Mouse (Mus musculus) testis, adult 10 weeks (tissue): ENCODE results near the gene Nabp2. TPM values are rescaled to one million over a fixed set of nuclear protein-coding genes. Genes with fewer than 3 reads are reported as not detected.

ENCODE experiments used
- polyA plus RNA-seq: library from polyadenylated mRNA; stranded (reverse); fragments of 350-450 nt; fragmentation: Illumina TruSeq; extraction: RNeasy Lipid Tissue Mini Kit (QIAGEN cat#74804); gene quantifications from one replicate; pipeline ENCODE4 v1.2.3, GENCODE M21; 2014; ENCODE audit warnings: low read depth, low replicate concordance

Gene Nabp2
- 9.7 TPM for polyA plus RNA-seq

GRCm38 (mm10) chr10:128411211-128412054, at the start of gene Nabp2, which contains the start of gene Rnf41:
Gene Nabp2, minus strand, starts transcription at chr10:128411492.
Gene Rnf41, plus strand, starts transcription at chr10:128411657.

GRCm38 (mm10) chr10:128458719-128459408, 47.6 kb upstream of the Nabp2 start, which contains the start of gene Smarcc2:
Gene Smarcc2, plus strand, starts transcription at chr10:128459248.

GRCm38 (mm10) chr10:128401056-128401455, 10.2 kb downstream of the Nabp2 start, which contains the start of gene Slc39a5:
Gene Slc39a5, minus strand, starts transcription at chr10:128401229.

GRCm38 (mm10) chr10:128376455-128377211, 34.7 kb downstream of the Nabp2 start, which contains the start of gene Ankrd52:
Gene Ankrd52, plus strand, starts transcription at chr10:128377115.

GRCm38 (mm10) chr10:128368402-128369217, 42.7 kb downstream of the Nabp2 start, which contains the start of gene Coq10a:
Gene Coq10a, minus strand, starts transcription at chr10:128368997.

Other genes starting within 250 kb of the Nabp2 start
- gene Rbms2, start 231.2 kb downstream of the Nabp2 start, polyA plus RNA-seq = 5.9 TPM
- gene Gls2, start 217.0 kb downstream of the Nabp2 start, polyA plus RNA-seq = 0.53 TPM
- gene Spryd4, start 199.7 kb downstream of the Nabp2 start, polyA plus RNA-seq = 3.3 TPM
- not detected for gene Mip, start 185.7 kb downstream of the Nabp2 start, polyA plus RNA-seq
- gene Timeless, start 179.4 kb downstream of the Nabp2 start, polyA plus RNA-seq = 2.2 TPM
- not detected for gene Apon, start 157.4 kb downstream of the Nabp2 start, polyA plus RNA-seq
- 0.34 TPM for gene Apof, start 142.8 kb downstream of the Nabp2 start, polyA plus RNA-seq
- 1.8 TPM for gene Stat2, start 140.9 kb downstream of the Nabp2 start, polyA plus RNA-seq
- 0.36 TPM for gene Il23a, start 112.7 kb downstream of the Nabp2 start, polyA plus RNA-seq
- gene Pan2, start 108.2 kb downstream of the Nabp2 start, polyA plus RNA-seq = 10.8 TPM
- gene Cnpy2, start 89.0 kb downstream of the Nabp2 start, polyA plus RNA-seq = 7.6 TPM
- 25.2 TPM for gene Cs, start 73.8 kb downstream of the Nabp2 start, polyA plus RNA-seq
- 4.6 TPM for gene Coq10a, start 42.5 kb downstream of the Nabp2 start, polyA plus RNA-seq
- 2.2 TPM for gene Ankrd52, start 34.4 kb downstream of the Nabp2 start, polyA plus RNA-seq
- not detected for gene Slc39a5, start 10.3 kb downstream of the Nabp2 start, polyA plus RNA-seq
- 9.4 TPM for gene Rnf41, start 165 bp upstream of the Nabp2 start, polyA plus RNA-seq
- 96.4 TPM for gene Smarcc2, start 47.8 kb upstream of the Nabp2 start, polyA plus RNA-seq
- gene Myl6, start 82.7 kb upstream of the Nabp2 start, polyA plus RNA-seq = 20.5 TPM
- 0.71 TPM for gene Myl6b, start 87.2 kb upstream of the Nabp2 start, polyA plus RNA-seq
- gene Esyt1, start 114.4 kb upstream of the Nabp2 start, polyA plus RNA-seq = 0.36 TPM
- gene Zc3h10, start 136.3 kb upstream of the Nabp2 start, polyA plus RNA-seq = 3.2 TPM
- gene Rpl41, start 137.8 kb upstream of the Nabp2 start, polyA plus RNA-seq = 21.9 TPM
- 83.5 TPM for gene Pa2g4, start 154.5 kb upstream of the Nabp2 start, polyA plus RNA-seq
- gene Erbb3, start 178.2 kb upstream of the Nabp2 start, polyA plus RNA-seq = 0.55 TPM
- gene Rps26, start 215.3 kb upstream of the Nabp2 start, polyA plus RNA-seq = 5.4 TPM
- gene Ikzf4, start 234.5 kb upstream of the Nabp2 start, polyA plus RNA-seq = 0.34 TPM